Mouse (Mus musculus) liver, embryonic 18 days (tissue): ENCODE results near the gene Il31. TPM values are rescaled to one million over a fixed set of nuclear protein-coding genes. Genes with fewer than 3 reads are reported as not detected.

Experiments
- polyA plus RNA-seq: library from polyadenylated mRNA; depleted of rRNA; stranded (reverse); fragments of >200 nt; gene quantifications from 2 replicates; pipeline ENCODE4 v1.2.3, GENCODE M21; 2012; rRNA removed

Gene Il31
- polyA plus RNA-seq: not detected in 2 replicates

DNA sequence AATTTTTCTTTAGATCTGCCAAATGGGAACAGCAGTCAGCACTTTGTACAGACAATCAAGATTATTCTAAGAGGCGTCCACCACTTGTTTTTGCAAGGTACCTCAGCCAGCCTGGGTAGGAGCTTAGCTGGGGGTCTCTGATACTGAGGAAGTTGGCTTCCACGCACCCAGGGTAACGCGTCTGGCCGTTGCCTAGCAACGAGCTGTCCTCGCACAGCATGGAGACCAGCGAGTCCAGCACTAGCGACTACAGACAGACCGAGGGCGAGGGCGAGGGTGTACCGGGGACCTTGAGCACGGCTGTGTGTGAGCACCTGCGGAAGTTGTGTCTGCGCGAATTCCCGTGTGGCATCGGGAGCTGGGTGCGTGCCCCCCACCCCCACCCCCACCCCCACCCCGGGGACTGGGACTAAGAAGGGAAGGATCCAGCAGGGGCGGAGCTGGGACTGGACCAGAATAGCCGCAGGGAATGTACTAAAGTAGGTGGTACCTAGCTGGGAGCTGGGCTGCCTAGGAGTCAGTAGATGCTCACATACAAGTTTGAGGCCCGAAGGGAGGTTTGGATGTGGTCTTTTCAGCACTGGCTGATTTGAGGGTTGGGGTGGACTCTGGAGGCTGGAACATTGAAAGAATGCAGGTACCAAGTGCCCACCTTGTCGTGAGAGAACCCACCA is at the start of gene Il31, which contains the start of gene Lrrc43:
Gene Il31 (minus strand): TSS at position 378 of the 674 bp plus-strand sequence.
Gene Lrrc43 (plus strand): TSS at position 194 of the 674 bp plus-strand sequence.

DNA sequence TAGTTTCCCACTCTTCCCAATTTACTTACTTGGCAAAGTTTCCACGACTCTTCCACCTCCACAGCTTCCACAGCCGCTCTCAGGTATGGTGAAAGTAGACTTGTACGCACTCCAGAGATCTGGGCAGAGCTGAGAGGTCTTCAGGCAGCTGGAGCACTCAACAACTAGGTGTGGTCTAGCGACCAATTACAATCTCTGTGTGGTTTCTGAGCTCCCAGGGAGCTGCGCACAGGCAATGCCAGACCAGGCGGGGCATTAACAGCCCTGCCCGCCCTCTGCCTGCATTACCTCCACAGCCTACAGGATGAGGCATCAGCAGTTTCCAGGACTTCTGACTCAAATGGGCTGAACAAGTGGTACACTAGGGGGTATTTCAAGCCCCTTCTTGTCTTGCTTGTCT is 36.0 kb upstream of the Il31 start, which contains the start of gene Gm49027:
Gene Gm49027 (minus strand): TSS at position 208 of the 400 bp plus-strand sequence.

DNA sequence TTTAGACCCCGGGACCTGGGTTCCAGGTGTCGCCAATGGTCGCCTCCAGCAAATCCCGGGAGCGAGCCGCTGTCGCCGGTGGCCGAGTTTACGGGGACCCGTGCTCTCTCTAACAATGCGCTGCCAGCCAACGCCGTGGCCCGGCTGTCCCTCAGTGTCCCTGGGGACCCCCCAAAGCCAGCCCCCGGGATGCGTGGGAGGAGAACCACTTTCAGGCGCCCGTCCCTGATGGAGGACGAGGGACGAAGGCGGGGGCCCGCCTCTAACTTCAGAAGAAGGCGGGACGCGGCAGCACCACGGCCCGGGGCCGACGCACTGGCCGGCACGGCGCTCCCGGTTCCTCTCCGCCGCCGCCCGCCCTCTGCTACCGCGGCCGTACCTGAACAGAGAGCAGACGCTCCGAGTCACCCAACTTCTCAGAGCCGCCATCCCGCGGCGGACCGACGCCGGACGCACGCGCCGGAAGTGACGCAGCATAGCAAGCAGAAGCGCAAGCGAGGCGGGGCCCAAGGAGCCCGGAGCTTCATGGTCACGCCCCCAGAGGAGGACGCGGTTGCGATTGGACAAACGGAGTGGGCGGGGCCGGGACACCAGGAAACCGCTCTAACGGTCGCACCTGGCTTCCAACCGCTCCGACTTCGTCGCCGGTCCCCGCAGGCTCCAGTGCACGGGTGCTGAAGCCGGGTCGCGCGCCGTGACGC is 34.6 kb upstream of the Il31 start, which contains the start of gene Diablo:
Gene Diablo (minus strand): TSS at position 485 of the 701 bp plus-strand sequence.

DNA sequence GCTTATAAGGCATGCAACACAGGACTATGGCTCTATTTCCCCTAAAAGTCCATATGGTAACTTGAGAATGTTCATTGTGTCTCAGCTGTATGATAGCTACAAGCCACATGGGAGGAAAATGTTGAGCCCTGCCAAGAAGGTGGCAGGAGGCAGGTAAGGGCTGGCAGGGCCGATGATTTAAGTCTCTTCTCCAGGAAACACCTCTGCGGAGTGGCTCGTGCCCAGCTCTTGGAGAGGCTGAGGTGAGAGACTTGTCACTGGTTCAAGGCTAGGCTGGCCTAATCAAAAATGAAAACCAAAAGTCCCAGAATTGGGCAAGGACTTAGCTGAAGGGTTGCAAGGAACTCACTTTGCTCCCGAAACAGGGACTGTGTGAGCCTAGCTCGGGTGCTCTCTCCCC is 20.9 kb upstream of the Il31 start, which contains the start of gene B3gnt4:
Gene B3gnt4 (plus strand): TSS at position 301 of the 400 bp plus-strand sequence.

Other genes starting within 250 kb of the Il31 start
- gene Wdr66, start 237.4 kb downstream of the Il31 start, polyA plus RNA-seq: 0.26 and 0.31 TPM in 2 replicates
- 5.2 and 5.3 TPM in 2 replicates for gene Bcl7a, start 145.7 kb downstream of the Il31 start, polyA plus RNA-seq
- 5.1 and 6.5 TPM in 2 replicates for gene Mlxip, start 94.7 kb downstream of the Il31 start, polyA plus RNA-seq
- gene Lrrc43, start 184 bp downstream of the Il31 start, polyA plus RNA-seq: not detected in 2 replicates
- not detected in 2 replicates for gene B3gnt4, start 21.0 kb upstream of the Il31 start, polyA plus RNA-seq
- 26.2 and 27.8 TPM in 2 replicates for gene Diablo, start 34.7 kb upstream of the Il31 start, polyA plus RNA-seq
- 0.30 and 0.37 TPM in 2 replicates for gene Gm49027, start 36.0 kb upstream of the Il31 start, polyA plus RNA-seq
- gene Vps33a, start 83.5 kb upstream of the Il31 start, polyA plus RNA-seq: 8.3 and 8.8 TPM in 2 replicates
- gene Clip1, start 195.1 kb upstream of the Il31 start, polyA plus RNA-seq: 6.1 and 6.7 TPM in 2 replicates
- 19.0 and 22.0 TPM in 2 replicates for gene Zcchc8, start 231.6 kb upstream of the Il31 start, polyA plus RNA-seq